Mouse (Mus musculus) liver, embryonic 16.5 days (tissue): Measurements from ENCODE around the gene Gm960. TPM values are rescaled to one million over a fixed set of nuclear protein-coding genes. Genes with fewer than 3 reads are reported as not detected.

Source experiments
- ATAC-seq: fragments of 200-750 bp; cut with Nextera tagmentation; 2 replicates; pipeline ENCODE4 v1.8.0; 2017; ENCODE audit warnings: low read depth, mild to moderate bottlenecking, moderate number of reproducible peaks, moderate library complexity
- H3K27ac ChIP-seq: fragments of 300-500 bp; sonication (generic); 2 replicates; pipeline ENCODE4 v1.5.1; 2014; ENCODE audit warnings: mild to moderate bottlenecking, low read length
- H3K27me3 ChIP-seq: fragments of 300-500 bp; sonication (generic); 2 replicates; pipeline ENCODE4 v1.6.1; 2014; ENCODE audit warnings: low read depth, low read length, mixed read lengths; ENCODE audit not compliant: control insufficient read depth, insufficient read depth
- H3K36me3 ChIP-seq: fragments of 300-500 bp; sonication (generic); 2 replicates; pipeline ENCODE4 v1.6.1; 2014; ENCODE audit warnings: mild to moderate bottlenecking; ENCODE audit not compliant: control insufficient read depth, insufficient read depth
- H3K4me1 ChIP-seq: fragments of 300-500 bp; sonication (generic); 2 replicates; pipeline ENCODE4 v1.6.1; 2014; ENCODE audit warnings: low read depth, low read length, mixed read lengths; ENCODE audit not compliant: control insufficient read depth
- H3K4me2 ChIP-seq: fragments of 300-500 bp; sonication (generic); 2 replicates; pipeline ENCODE4 v1.6.1; 2014; ENCODE audit warnings: low read depth, low read length, mixed read lengths
- H3K4me3 ChIP-seq: fragments of 300-500 bp; sonication (generic); 2 replicates; pipeline ENCODE4 v1.5.1; 2014; ENCODE audit warnings: low read depth, mild to moderate bottlenecking, low read length
- H3K9ac ChIP-seq: fragments of 300-500 bp; sonication (generic); 2 replicates; pipeline ENCODE4 v1.6.1; 2014; ENCODE audit warnings: low read depth, low read length
- H3K9me3 ChIP-seq: fragments of 300-500 bp; sonication (generic); replicated peaks from 2 replicates; pipeline ENCODE4 v1.6.1; 2016; ENCODE audit warnings: low read length; ENCODE audit not compliant: control insufficient read depth
- WGBS: fragments of 180-500 bp; shearing (Covaris S2); extraction: QIAGEN DNeasy Blood & Tissue Kit; methylation state at CpG from one replicate; pipeline ENCODE4 v1.1.7; 2014; ENCODE audit not compliant: insufficient replicate concordance; 5-methylcytosine and 5-hydroxymethylcytosine counted together
- polyA plus RNA-seq: library from polyadenylated mRNA; unstranded; fragments of >200 nt; fragmentation: Nextera tagmentation; extraction: Ambion mirVana; gene quantifications from 2 replicates; pipeline ENCODE4 v1.2.1, GENCODE M21; 2015

The Gm960 gene
- polyA plus RNA-seq, 1 experiment from 2014 or later: 0.57 TPM

- Histone ChIP-seq H3K9me3 (no peaks in the 10 kb centered on the region), H3K27me3 (peaks cover 34% of the 10 kb centered on the region), H3K36me3 (no peaks in the 10 kb centered on the region), H3K4me1 (peaks cover 2% of the 10 kb centered on the region; the same call in 1 of the 2 replicates), H3K9ac (no peak overlapping the region), H3K4me2 (no peak overlapping the region), H3K4me3 (no peak overlapping the region), H3K27ac (no peak overlapping the region)
- 48% methylated on average over 8 of the region's 8 CpGs for WGBS
- ATAC-seq: no peak
Measured at GRCm38 (mm10) chr19:4700656-4701055, 2.2 kb upstream of the Gm960 start.

DNA sequence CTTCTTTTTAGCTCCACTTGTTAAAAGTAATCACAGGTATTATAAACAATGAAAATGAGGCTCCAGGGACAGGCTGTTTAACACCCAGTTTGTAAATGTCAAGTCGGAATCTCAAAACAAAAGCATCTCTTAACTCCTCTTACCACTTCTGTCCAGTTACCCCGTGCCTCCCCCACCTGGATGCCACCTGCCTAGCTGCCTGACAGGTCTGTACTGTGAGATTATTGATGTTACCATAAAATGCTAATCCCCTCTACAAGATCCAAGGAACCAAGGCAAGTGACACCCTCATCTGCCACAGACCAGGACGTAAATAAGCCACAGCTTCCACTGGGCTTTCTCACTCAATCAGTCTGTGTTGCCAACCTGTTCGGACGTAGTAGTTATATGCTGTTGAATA is 1.4 kb upstream of the Gm960 start:
- H3K27me3 ChIP-seq: peaks cover 34% of the 10 kb centered on the region
- ATAC-seq: no peak
- H3K4me3 ChIP-seq: no peak overlapping the region
- H3K4me2 ChIP-seq: no peak overlapping the region
- H3K36me3 ChIP-seq: no peaks in the 10 kb centered on the region
- no peak overlapping the region for H3K9ac ChIP-seq
- peaks cover 2% of the 10 kb centered on the region; the same call in 1 of the 2 replicates for H3K4me1 ChIP-seq
- WGBS: 58% methylated on average over 5 of the region's 5 CpGs
- H3K27ac ChIP-seq: no peak overlapping the region
- H3K9me3 ChIP-seq: no peaks in the 10 kb centered on the region

DNA sequence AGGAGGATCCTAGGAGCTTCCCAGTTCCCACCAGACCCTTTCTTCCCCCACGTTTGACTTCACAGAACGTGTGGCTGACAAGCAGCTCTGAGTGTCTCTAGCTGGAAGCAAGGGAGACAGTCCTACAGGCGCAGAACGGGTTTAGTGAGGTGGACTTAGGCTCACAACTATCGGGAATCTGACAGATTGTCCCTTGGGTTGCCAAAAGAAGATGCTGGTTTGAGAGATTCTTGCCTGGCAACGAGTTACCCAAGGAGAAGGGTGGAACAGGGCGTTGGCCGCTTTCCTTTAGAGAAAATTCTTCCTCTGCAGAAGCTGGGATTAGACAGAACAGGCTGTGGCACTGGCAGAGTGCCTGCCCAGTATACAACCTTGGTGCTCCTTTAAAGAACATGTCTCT is 388 bp upstream of the Gm960 start:
- H3K9ac ChIP-seq: no peak overlapping the region
- H3K9me3 ChIP-seq: no peaks in the 10 kb centered on the region
- no peak overlapping the region for H3K4me3 ChIP-seq
- 29% methylated on average over 8 of the region's 8 CpGs for WGBS
- no peaks in the 10 kb centered on the region for H3K36me3 ChIP-seq
- no peak overlapping the region for H3K4me2 ChIP-seq
- no peak for ATAC-seq
- no peak overlapping the region for H3K27ac ChIP-seq
- peaks cover 34% of the 10 kb centered on the region for H3K27me3 ChIP-seq
- peaks cover 2% of the 10 kb centered on the region; the same call in 1 of the 2 replicates for H3K4me1 ChIP-seq

DNA sequence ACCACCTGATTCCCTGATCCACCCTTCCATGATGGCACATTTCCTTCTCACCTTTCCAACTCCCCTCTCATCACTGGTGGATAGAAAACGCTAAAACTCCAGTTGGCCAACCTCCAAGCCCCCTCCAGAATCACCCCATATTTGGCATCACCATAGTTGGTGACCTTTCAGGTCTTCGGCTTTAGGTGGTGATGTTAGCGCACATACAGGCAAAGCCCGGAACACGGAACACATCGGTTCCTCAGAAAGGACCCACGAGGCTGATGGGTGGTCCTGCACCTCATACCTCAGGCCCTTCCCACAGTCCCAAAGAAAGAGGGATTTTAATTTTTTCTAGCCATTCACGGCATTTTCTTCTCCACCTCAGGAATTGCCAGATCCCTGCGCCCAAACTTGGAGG is 747 bp downstream of the Gm960 start:
- peaks cover 34% of the 10 kb centered on the region for H3K27me3 ChIP-seq
- peak overlapping the region; percentile 56; the same call in 1 of the 2 replicates for H3K4me2 ChIP-seq
- H3K4me1 ChIP-seq: peaks cover 2% of the 10 kb centered on the region; the same call in 1 of the 2 replicates
- ATAC-seq: no peak
- no peak overlapping the region for H3K4me3 ChIP-seq
- H3K27ac ChIP-seq: no peak overlapping the region
- 58% methylated on average over 9 of the region's 9 CpGs for WGBS
- no peaks in the 10 kb centered on the region for H3K36me3 ChIP-seq
- H3K9me3 ChIP-seq: no peaks in the 10 kb centered on the region
- no peak overlapping the region for H3K9ac ChIP-seq

GRCm38 (mm10) chr19:4697121-4697520 is 1.3 kb downstream of the Gm960 start:
- no peak overlapping the region for H3K4me2 ChIP-seq
- peaks cover 2% of the 10 kb centered on the region; the same call in 1 of the 2 replicates for H3K4me1 ChIP-seq
- no peak overlapping the region for H3K4me3 ChIP-seq
- H3K27me3 ChIP-seq: peaks cover 34% of the 10 kb centered on the region
- ATAC-seq: no peak
- H3K9ac ChIP-seq: no peak overlapping the region
- WGBS: 72% methylated on average over 3 of the region's 3 CpGs
- no peaks in the 10 kb centered on the region for H3K36me3 ChIP-seq
- no peak overlapping the region for H3K27ac ChIP-seq
- no peaks in the 10 kb centered on the region for H3K9me3 ChIP-seq

DNA sequence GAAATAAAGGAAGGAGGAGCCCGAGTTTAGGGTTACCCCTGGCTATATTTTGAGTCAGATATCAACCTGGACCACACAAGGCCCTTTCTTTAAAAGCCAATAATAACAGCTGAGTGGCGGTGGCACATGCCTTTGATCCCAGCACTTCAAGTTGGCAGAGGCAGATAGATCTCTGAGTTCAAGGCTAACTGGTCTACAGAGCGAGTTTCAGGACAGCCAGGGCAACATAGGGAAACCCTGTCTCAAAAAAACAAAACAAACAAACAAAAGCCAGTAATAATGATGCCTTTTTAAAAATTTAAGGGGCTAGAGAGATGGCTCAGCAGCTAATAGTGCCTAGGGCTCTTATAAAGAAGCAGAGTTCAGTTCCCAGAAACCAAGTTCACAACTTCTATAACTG is 4.1 kb downstream of the Gm960 start:
- Histone ChIP-seq H3K9ac (no peak overlapping the region), H3K9me3 (no peaks in the 10 kb centered on the region), H3K27me3 (peaks cover 22% of the 10 kb centered on the region), H3K36me3 (no peaks in the 10 kb centered on the region), H3K4me3 (no peak overlapping the region), H3K4me1 (peaks cover 2% of the 10 kb centered on the region; the same call in 1 of the 2 replicates), H3K27ac (no peak overlapping the region), H3K4me2 (no peak overlapping the region)
- WGBS: 38% methylated on average over 3 of the region's 3 CpGs
- no peak for ATAC-seq

DNA sequence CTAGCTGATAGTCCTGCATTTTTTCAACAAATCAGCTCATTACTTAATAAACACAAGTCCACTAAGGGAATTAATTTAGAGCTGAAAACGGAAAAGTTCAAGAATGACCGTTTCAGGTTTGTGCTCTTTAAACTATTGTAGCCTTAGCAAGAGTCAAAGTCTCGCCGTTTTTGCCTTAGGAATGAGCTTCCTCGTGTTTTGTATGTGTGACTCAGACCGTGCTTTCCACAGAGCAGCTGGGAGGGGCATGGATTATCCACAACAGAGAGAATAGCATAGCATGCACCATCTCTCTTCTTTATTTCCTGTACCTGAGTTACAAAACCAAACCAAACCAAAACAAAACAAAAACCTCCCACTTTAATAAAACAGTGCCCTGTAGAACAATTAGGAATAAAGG is 26.1 kb downstream of the Gm960 start:
- Histone ChIP-seq H3K4me2 (no peak overlapping the region), H3K4me1 (no peaks in the 10 kb centered on the region), H3K9ac (no peak overlapping the region), H3K27me3 (no peaks in the 10 kb centered on the region), H3K36me3 (no peaks in the 10 kb centered on the region), H3K4me3 (no peak overlapping the region), H3K9me3 (no peaks in the 10 kb centered on the region), H3K27ac (no peak overlapping the region)
- no peak for ATAC-seq
- WGBS: 44% methylated on average over 6 of the region's 6 CpGs

- Histone ChIP-seq H3K9me3 (no peaks in the 10 kb centered on the region), H3K4me1 (no peaks in the 10 kb centered on the region), H3K27me3 (no peaks in the 10 kb centered on the region), H3K36me3 (no peaks in the 10 kb centered on the region), H3K4me2 (no peak overlapping the region), H3K4me3 (no peak overlapping the region), H3K27ac (no peak overlapping the region), H3K9ac (no peak overlapping the region)
- no peak for ATAC-seq
- 50% methylated on average over 4 of the region's 4 CpGs for WGBS
Measured at GRCm38 (mm10) chr19:4670776-4671175, 27.7 kb downstream of the Gm960 start.

DNA sequence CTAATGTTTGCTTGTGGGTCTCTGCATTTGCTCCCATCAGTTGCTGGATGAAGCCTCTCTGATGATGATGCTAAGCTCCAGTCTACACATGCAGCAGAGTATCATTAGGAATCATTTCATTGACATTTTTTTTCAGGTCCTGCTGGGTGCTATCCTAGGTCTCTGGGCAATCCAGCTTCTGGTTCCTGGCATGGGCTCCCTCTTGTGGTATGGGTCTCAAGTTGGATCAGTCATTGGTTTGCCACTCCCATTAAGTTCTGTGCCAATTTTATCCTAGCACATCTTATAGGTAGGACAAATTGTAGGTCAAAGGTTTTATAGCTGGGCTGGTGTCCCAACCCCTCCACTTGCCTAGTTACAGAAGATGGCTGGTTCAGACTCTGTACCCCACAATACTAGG is 31.7 kb downstream of the Gm960 start:
- Histone ChIP-seq H3K4me3 (no peak overlapping the region), H3K36me3 (no peaks in the 10 kb centered on the region), H3K27ac (no peak overlapping the region), H3K9me3 (no peaks in the 10 kb centered on the region), H3K27me3 (no peaks in the 10 kb centered on the region), H3K9ac (no peak overlapping the region), H3K4me2 (no peak overlapping the region), H3K4me1 (no peaks in the 10 kb centered on the region)
- ATAC-seq: no peak
